Mouse (Mus musculus) stomach, postnatal 0 days (tissue): ENCODE results near the gene Gm19402.

Experiments
- CTCF ChIP-seq: IDR thresholded peaks from 2 replicates; pipeline ENCODE4 v1.5.1; 2016; ENCODE audit warnings: antibody characterized with exemption, low read depth, mild to moderate bottlenecking, moderate library complexity
- EP300 ChIP-seq: optimal IDR thresholded peaks from 2 replicates; pipeline ENCODE3; 2016; ENCODE audit warnings: antibody characterized with exemption

GRCm38 (mm10) chr10:77658286-77658994 is 32.1 kb downstream of the Gm19402 start:
- TF ChIP-seq CTCF, result no peak
- no peak for TF ChIP-seq EP300
